Mouse (Mus musculus) heart, embryonic 15.5 days (tissue): ENCODE measurements around the gene Npepl1. TPM values are rescaled to one million over a fixed set of nuclear protein-coding genes. Genes with fewer than 3 reads are reported as not detected.

Experiments used
- ATAC-seq: fragments of 200-750 bp; cut with Nextera tagmentation; replicated peaks from 2 replicates; pipeline ENCODE4 v1.8.0; 2017; ENCODE audit warnings: low read depth, moderate TSS enrichment; ENCODE audit not compliant: insufficient number of reproducible peaks, insufficient read depth, low FRiP score
- H3K27ac ChIP-seq: fragments of 300-500 bp; sonication (generic); 2 replicates; pipeline ENCODE4 v1.5.1; 2015; ENCODE audit warnings: mild to moderate bottlenecking, inconsistent platforms
- H3K27me3 ChIP-seq: fragments of 300-500 bp; sonication (generic); 2 replicates; pipeline ENCODE4 v1.6.1; 2015; ENCODE audit warnings: inconsistent platforms
- H3K36me3 ChIP-seq: fragments of 300-500 bp; sonication (generic); 2 replicates; pipeline ENCODE4 v1.6.1; 2015; ENCODE audit warnings: mild to moderate bottlenecking, inconsistent platforms
- H3K4me1 ChIP-seq: fragments of 300-500 bp; sonication (generic); replicated peaks from 2 replicates; pipeline ENCODE4 v1.6.1; 2015; ENCODE audit warnings: inconsistent platforms
- H3K4me2 ChIP-seq: fragments of 300-500 bp; sonication (generic); 2 replicates; pipeline ENCODE4 v1.6.1; 2015; ENCODE audit warnings: inconsistent platforms, mild to moderate bottlenecking, moderate library complexity
- H3K4me3 ChIP-seq: fragments of 300-500 bp; sonication (generic); 2 replicates; pipeline ENCODE4 v1.5.1; 2015; ENCODE audit warnings: mild to moderate bottlenecking, inconsistent platforms
- H3K9ac ChIP-seq: fragments of 300-500 bp; sonication (generic); 2 replicates; pipeline ENCODE4 v1.6.1; 2015; ENCODE audit warnings: mild to moderate bottlenecking, inconsistent platforms
- H3K9me3 ChIP-seq: fragments of 300-500 bp; sonication (generic); replicated peaks from 2 replicates; pipeline ENCODE4 v1.6.1; 2016; ENCODE audit warnings: inconsistent platforms
- WGBS: fragments of 180-500 bp; shearing (Covaris S2); methylation state at CpG from one replicate; pipeline ENCODE4 v1.1.7; 2015; ENCODE audit warnings: mixed read lengths; 5-methylcytosine and 5-hydroxymethylcytosine counted together
- polyA plus RNA-seq: library from polyadenylated mRNA; unstranded; fragments of >200 nt; fragmentation: Nextera tagmentation; extraction: Ambion mirVana; gene quantifications from 2 replicates; pipeline ENCODE4 v1.2.1, GENCODE M21; 2015

The Npepl1 gene
- 43.1 and 53.8 TPM in 2 replicates for polyA plus RNA-seq

- no peaks in the 10 kb centered on the region for H3K27me3 ChIP-seq
- ATAC-seq, result peak; percentile 87
- H3K4me2 ChIP-seq, result peak within 1 kb of the TSS; percentile 80
- peaks cover 18% of the 10 kb centered on the region for H3K4me1 ChIP-seq
- 2% methylated on average over 73 of the region's 90 CpGs for WGBS
- no peaks in the 10 kb centered on the region for H3K9me3 ChIP-seq
- peak within 1 kb of the TSS; percentile 68 for H3K4me3 ChIP-seq
- H3K36me3 ChIP-seq, result no peaks in the 10 kb centered on the region; the same call in 1 of the 2 replicates
- H3K9ac ChIP-seq, result peak within 1 kb of the TSS; percentile 87
- peak within 1 kb of the TSS; percentile 60 for H3K27ac ChIP-seq
These were observed at the start of gene Npepl1 for GRCm38 (mm10) chr2:174109991-174110782. TSS of gene Npepl1 (plus strand) at chr2:174110349.

DNA sequence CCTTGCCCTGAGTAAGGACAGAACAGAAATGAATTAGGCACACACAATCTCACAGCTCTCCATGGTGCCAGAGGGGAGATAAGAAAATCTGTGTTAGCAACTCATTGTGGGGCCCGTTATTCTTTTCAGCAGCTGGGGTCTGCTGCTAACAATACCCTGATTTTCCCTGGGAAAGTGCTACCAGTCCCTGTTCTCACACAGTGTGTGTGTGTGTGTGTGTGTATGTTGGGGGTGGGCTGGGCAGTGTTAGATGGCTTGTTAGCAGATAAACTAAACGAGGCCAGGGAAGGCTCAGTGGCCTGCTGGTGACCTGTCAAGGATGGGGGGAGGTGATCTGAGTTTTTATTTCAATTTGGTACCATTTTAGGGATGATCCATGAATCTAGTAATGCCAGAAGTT lies 48.9 kb upstream of the Npepl1 start:
- Histone ChIP-seq H3K36me3 (no peaks in the 10 kb centered on the region), H3K4me1 (no peaks in the 10 kb centered on the region), H3K27me3 (no peaks in the 10 kb centered on the region), H3K9ac (no peak overlapping the region), H3K4me3 (no peak overlapping the region), H3K9me3 (no peaks in the 10 kb centered on the region), H3K4me2 (no peak overlapping the region), H3K27ac (no peak overlapping the region)
- no peak for ATAC-seq
- WGBS, result 14% methylated on average over 2 of the region's 2 CpGs

GRCm38 (mm10) chr2:174063074-174063473 lies 47.1 kb upstream of the Npepl1 start:
- no peaks in the 10 kb centered on the region for H3K27me3 ChIP-seq
- H3K27ac ChIP-seq, result no peak overlapping the region
- no peaks in the 10 kb centered on the region for H3K36me3 ChIP-seq
- no peaks in the 10 kb centered on the region for H3K4me1 ChIP-seq
- WGBS, result 61% methylated on average over 6 of the region's 6 CpGs
- no peak overlapping the region for H3K9ac ChIP-seq
- H3K4me2 ChIP-seq, result no peak overlapping the region
- no peak overlapping the region for H3K4me3 ChIP-seq
- ATAC-seq, result no peak
- H3K9me3 ChIP-seq, result no peaks in the 10 kb centered on the region

DNA sequence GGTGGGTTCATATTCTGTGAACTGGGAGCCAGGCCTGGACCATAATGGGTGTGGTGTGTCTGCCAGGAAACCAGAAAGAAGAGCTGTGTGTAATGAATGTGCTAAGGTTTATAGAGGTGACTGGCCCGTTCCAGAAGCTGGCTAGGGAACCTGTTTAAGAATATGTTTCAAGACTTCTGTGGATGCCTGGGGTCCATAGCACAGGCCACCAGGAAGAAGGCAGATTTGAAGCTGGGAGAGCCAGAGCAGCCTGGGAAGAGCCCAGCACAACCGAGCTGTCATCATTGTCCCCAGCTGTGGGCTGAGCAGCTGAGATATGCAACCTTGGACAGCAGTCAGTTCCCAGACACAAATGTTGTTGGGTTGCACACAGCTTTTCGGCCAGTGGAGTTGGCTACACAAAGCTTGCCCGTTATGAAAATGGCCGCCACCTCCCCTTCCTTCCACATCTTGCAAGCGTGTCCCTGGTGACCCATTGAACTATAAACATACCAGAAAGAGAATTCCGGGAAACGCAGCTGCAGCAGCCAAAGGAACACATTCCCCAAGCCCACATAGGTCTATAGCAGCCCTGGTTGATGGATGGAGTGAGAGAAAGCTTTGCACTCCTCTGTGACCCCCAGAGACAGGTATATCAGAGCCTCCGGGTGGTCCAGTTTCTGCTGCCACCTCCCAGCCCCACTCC lies 46.5 kb upstream of the Npepl1 start:
- Histone ChIP-seq H3K27ac (no peak overlapping the region), H3K4me3 (no peak overlapping the region), H3K4me2 (no peak overlapping the region), H3K36me3 (no peaks in the 10 kb centered on the region), H3K27me3 (no peaks in the 10 kb centered on the region), H3K4me1 (no peaks in the 10 kb centered on the region), H3K9me3 (no peaks in the 10 kb centered on the region), H3K9ac (no peak overlapping the region)
- no peak for ATAC-seq
- 55% methylated on average over 9 of the region's 9 CpGs for WGBS

DNA sequence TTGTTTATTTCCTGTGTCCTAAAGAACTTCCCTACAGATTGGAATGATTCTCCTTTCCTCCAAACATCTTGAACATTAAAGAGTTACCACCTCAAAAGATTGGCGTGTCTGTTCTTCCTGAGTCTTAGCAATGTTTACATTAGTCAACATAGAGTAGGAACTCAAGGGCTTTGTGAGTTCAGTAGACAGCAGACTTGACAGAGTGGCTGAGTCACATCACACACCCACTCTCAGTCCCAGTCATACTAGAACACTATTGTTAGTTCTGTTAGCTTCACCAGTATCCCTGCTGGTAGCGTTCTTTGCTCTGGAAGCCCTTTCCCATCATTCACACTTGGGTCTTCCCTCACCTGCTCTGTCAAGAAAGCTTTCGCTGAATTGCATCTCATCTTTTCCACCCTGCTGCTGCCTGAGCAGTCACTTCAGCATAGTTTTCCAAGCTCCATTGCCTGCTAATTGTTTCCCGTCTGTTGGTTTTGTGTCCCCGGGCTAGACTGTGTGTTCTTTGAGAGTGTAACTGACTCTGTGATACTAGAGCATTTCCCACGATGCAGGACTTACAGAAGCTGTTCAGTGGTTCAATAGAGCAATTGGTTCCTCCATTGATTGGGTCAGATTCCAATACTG lies 42.2 kb upstream of the Npepl1 start:
- 77% methylated on average over 6 of the region's 6 CpGs for WGBS
- no peak for ATAC-seq
- no peak overlapping the region for H3K9ac ChIP-seq
- H3K27me3 ChIP-seq, result no peaks in the 10 kb centered on the region
- H3K4me2 ChIP-seq, result no peak overlapping the region
- no peak overlapping the region for H3K4me3 ChIP-seq
- H3K9me3 ChIP-seq, result no peaks in the 10 kb centered on the region
- no peak overlapping the region for H3K27ac ChIP-seq
- H3K4me1 ChIP-seq, result no peaks in the 10 kb centered on the region
- H3K36me3 ChIP-seq, result no peaks in the 10 kb centered on the region

DNA sequence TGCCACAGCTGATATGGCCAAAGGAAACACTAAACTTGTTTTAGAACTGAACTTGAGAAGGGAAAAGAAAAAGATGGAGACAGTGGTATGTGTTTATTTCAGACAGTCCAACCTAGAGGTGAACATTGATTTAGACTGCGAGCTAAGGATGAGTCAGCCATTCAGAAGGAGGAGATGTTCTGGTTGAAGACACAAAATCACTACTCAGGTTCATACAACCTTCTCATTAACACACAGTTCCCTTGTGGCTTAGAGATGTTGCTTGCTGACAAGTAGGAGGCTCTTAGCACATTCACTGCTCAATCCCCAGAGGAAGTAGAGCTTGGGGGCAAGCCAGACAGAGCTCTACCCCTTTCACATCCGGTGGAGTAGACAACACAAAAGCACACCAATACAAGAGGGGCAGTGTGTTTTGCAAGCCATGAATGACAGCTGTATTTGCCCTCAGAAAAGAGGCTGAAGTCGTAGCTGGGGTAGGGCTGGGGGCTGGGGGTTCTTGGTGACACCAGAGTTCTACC lies 40.6 kb upstream of the Npepl1 start:
- Histone ChIP-seq H3K4me3 (no peak overlapping the region), H3K9me3 (no peaks in the 10 kb centered on the region), H3K27me3 (no peaks in the 10 kb centered on the region), H3K9ac (no peak overlapping the region), H3K27ac (no peak overlapping the region), H3K4me1 (no peaks in the 10 kb centered on the region), H3K36me3 (no peaks in the 10 kb centered on the region), H3K4me2 (no peak overlapping the region)
- ATAC-seq, result no peak
- 58% methylated on average over 3 of the region's 3 CpGs for WGBS

- WGBS, result 76% methylated on average over 5 of the region's 5 CpGs
- H3K4me2 ChIP-seq, result no peak overlapping the region
- H3K4me1 ChIP-seq, result peaks cover 9% of the 10 kb centered on the region
- H3K9ac ChIP-seq, result no peak overlapping the region
- H3K4me3 ChIP-seq, result no peak overlapping the region
- H3K27me3 ChIP-seq, result no peaks in the 10 kb centered on the region
- H3K9me3 ChIP-seq, result no peaks in the 10 kb centered on the region
- ATAC-seq, result no peak
- no peaks in the 10 kb centered on the region for H3K36me3 ChIP-seq
- H3K27ac ChIP-seq, result no peak overlapping the region
These were observed 38.7 kb upstream of the Npepl1 start for GRCm38 (mm10) chr2:174071406-174071805.

- no peaks in the 10 kb centered on the region for H3K36me3 ChIP-seq
- H3K9ac ChIP-seq, result no peak overlapping the region
- no peaks in the 10 kb centered on the region for H3K9me3 ChIP-seq
- H3K4me3 ChIP-seq, result no peak overlapping the region
- H3K4me1 ChIP-seq, result peaks cover 24% of the 10 kb centered on the region
- H3K4me2 ChIP-seq, result no peak overlapping the region
- no peaks in the 10 kb centered on the region for H3K27me3 ChIP-seq
- no peak for ATAC-seq
- 64% methylated on average over 5 of the region's 5 CpGs for WGBS
- no peak overlapping the region for H3K27ac ChIP-seq
These were observed 36.9 kb upstream of the Npepl1 start for GRCm38 (mm10) chr2:174073156-174073790.

DNA sequence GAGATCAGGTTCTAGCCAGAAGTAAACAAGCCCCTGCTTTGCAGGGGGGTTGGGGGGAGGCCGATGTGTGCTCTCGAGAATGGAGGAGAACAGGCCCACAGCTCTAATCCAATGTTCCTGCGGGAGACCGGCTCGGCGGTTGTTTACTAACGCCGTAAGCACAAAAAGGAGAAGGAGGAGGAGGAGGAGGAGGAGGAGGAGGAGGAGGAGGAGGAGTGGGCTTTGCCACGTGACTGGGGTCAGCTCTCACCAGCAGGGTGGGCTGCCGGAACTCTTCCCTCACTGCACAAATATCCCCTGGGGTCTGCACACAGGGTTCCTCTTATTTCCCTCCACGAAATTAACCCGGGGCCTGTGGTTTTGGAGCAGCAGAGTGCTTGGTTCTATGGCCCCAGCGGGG lies 35.5 kb upstream of the Npepl1 start:
- H3K27me3 ChIP-seq, result no peaks in the 10 kb centered on the region
- H3K9ac ChIP-seq, result peak overlapping the region; percentile 48
- WGBS, result 3% methylated on average over 7 of the region's 13 CpGs
- H3K4me1 ChIP-seq, result peaks cover 25% of the 10 kb centered on the region
- H3K4me2 ChIP-seq, result peak overlapping the region; percentile 91
- no peak for ATAC-seq
- peak overlapping the region; percentile 89 for H3K4me3 ChIP-seq
- H3K36me3 ChIP-seq, result no peaks in the 10 kb centered on the region
- H3K27ac ChIP-seq, result peak overlapping the region; percentile 96
- no peaks in the 10 kb centered on the region for H3K9me3 ChIP-seq

DNA sequence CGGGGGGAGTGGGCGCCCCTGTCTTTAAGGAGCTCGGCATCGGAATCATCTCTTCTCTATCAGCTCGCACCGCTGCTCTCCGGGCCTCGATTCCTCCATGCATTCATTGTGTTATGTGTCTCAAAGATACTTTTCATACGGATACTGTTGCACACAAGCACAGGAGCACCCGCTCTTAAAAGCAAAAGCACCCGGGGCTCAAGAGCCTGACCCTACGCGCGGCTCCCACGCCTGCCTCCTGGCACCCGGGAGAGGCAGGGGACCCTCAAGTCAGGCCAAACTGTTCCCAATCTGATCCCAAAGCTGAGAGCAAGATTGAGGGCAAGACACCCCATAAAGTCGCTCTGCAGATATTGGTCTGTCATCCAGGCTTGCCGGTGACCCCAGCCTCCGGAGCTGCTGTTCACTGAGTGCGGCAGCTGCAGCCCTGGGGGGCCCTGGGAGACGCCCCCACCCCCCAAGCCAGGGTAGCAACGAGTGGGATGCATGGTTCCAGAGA lies 35.0 kb upstream of the Npepl1 start:
- Histone ChIP-seq H3K9ac (peak overlapping the region; percentile 48), H3K4me3 (peak overlapping the region; percentile 89), H3K4me2 (peak overlapping the region; percentile 91), H3K36me3 (no peaks in the 10 kb centered on the region), H3K27me3 (no peaks in the 10 kb centered on the region), H3K4me1 (peaks cover 25% of the 10 kb centered on the region), H3K27ac (peak overlapping the region; percentile 96), H3K9me3 (no peaks in the 10 kb centered on the region)
- ATAC-seq, result no peak
- WGBS, result 4% methylated on average over 22 of the region's 22 CpGs
